Mouse (Mus musculus) limb, embryonic 12.5 days (tissue): ENCODE results near the gene Cstl1. TPM values are rescaled to one million over a fixed set of nuclear protein-coding genes. Genes with fewer than 3 reads are reported as not detected.
A peak's percentile ranks its signal among the peaks of the same experiment; 100 is the strongest.

Experiments used
- ATAC-seq: fragments of 200-750 bp; cut with Nextera tagmentation; 2 replicates; pipeline ENCODE4 v1.8.0; 2017; ENCODE audit warnings: low read depth, moderate TSS enrichment; ENCODE audit not compliant: insufficient number of reproducible peaks, insufficient read depth, low FRiP score, low TSS enrichment
- H3K27ac ChIP-seq: fragments of 300-500 bp; sonication (generic); 2 replicates; pipeline ENCODE4 v1.5.1; 2016; ENCODE audit warnings: mild to moderate bottlenecking, moderate library complexity
- H3K27me3 ChIP-seq: fragments of 300-500 bp; sonication (generic); 2 replicates; pipeline ENCODE4 v1.6.1; 2016; ENCODE audit warnings: mild to moderate bottlenecking, moderate library complexity
- H3K36me3 ChIP-seq: fragments of 300-500 bp; sonication (generic); 2 replicates; pipeline ENCODE4 v1.6.1; 2016; ENCODE audit warnings: mild to moderate bottlenecking, moderate library complexity
- H3K4me1 ChIP-seq: fragments of 300-500 bp; sonication (generic); replicated peaks from 2 replicates; pipeline ENCODE4 v1.6.1; 2016
- H3K4me2 ChIP-seq: fragments of 300-500 bp; sonication (generic); 2 replicates; pipeline ENCODE4 v1.6.1; 2016; ENCODE audit warnings: mild to moderate bottlenecking, moderate library complexity
- H3K4me3 ChIP-seq: fragments of 300-500 bp; sonication (generic); replicated peaks from 2 replicates; pipeline ENCODE4 v1.5.1; 2016; ENCODE audit warnings: mild to moderate bottlenecking
- H3K9ac ChIP-seq: fragments of 300-500 bp; sonication (generic); replicated peaks from 2 replicates; pipeline ENCODE4 v1.6.1; 2016; ENCODE audit warnings: mild to moderate bottlenecking, moderate library complexity
- H3K9me3 ChIP-seq: fragments of 300-500 bp; sonication (generic); 2 replicates; pipeline ENCODE4 v1.6.1; 2016; ENCODE audit warnings: mild to moderate bottlenecking, moderate library complexity
- WGBS: fragments of 180-500 bp; shearing (Covaris S2); methylation state at CpG from one replicate; pipeline ENCODE4 v1.1.7; 2016; 5-methylcytosine and 5-hydroxymethylcytosine counted together
- polyA plus RNA-seq: library from polyadenylated mRNA; unstranded; fragments of >200 nt; fragmentation: Nextera tagmentation; extraction: Ambion mirVana; gene quantifications from 2 replicates; pipeline ENCODE4 v1.2.1, GENCODE M21; 2016

Cstl1 gene
- not detected in 2 replicates for polyA plus RNA-seq

- WGBS: 70% methylated on average over 1 of the region's 1 CpGs
- no peak for ATAC-seq
Measured at GRCm38 (mm10) chr2:148750058-148750457, at the start of gene Cstl1. TSS of gene Cstl1 (plus strand) at chr2:148750358.

GRCm38 (mm10) chr2:148706409-148707201 lies 43.6 kb upstream of the Cstl1 start:
- H3K9me3 ChIP-seq: no peaks in the 10 kb centered on the region
- 83% methylated on average over 15 of the region's 15 CpGs for WGBS
- H3K36me3 ChIP-seq: peaks cover 25% of the 10 kb centered on the region; the same call in 1 of the 2 replicates
- H3K27ac ChIP-seq: no peak overlapping the region
- no peaks in the 10 kb centered on the region for H3K27me3 ChIP-seq
- ATAC-seq: no peak
- no peak overlapping the region for H3K9ac ChIP-seq
- no peak overlapping the region for H3K4me3 ChIP-seq
- no peaks in the 10 kb centered on the region for H3K4me1 ChIP-seq
- no peak overlapping the region for H3K4me2 ChIP-seq

More at GRCm38 (mm10) chr2:148750058-148750457, at the start of gene Cstl1:
- no peaks in the 10 kb centered on the region for H3K9me3 ChIP-seq
- no peak within 1 kb of the TSS for H3K4me3 ChIP-seq
- H3K27ac ChIP-seq: no peak within 1 kb of the TSS
- no peaks in the 10 kb centered on the region for H3K4me1 ChIP-seq
- H3K36me3 ChIP-seq: no peaks in the 10 kb centered on the region
- no peaks in the 10 kb centered on the region; the same call in 1 of the 2 replicates for H3K27me3 ChIP-seq
- H3K9ac ChIP-seq: no peak within 1 kb of the TSS
- H3K4me2 ChIP-seq: no peak within 1 kb of the TSS

- H3K4me2 ChIP-seq: no peak overlapping the region
- H3K27ac ChIP-seq: no peak overlapping the region
- H3K9ac ChIP-seq: no peak overlapping the region
- no peaks in the 10 kb centered on the region for H3K4me1 ChIP-seq
- no peaks in the 10 kb centered on the region for H3K27me3 ChIP-seq
- H3K36me3 ChIP-seq: peaks cover 31% of the 10 kb centered on the region; the same call in 1 of the 2 replicates
- no peak overlapping the region for H3K4me3 ChIP-seq
- H3K9me3 ChIP-seq: no peaks in the 10 kb centered on the region
- ATAC-seq: no peak
- WGBS: 90% methylated on average over 6 of the region's 6 CpGs
Measured at GRCm38 (mm10) chr2:148707202-148707530, 43.0 kb upstream of the Cstl1 start.

GRCm38 (mm10) chr2:148712326-148712725 lies 37.8 kb upstream of the Cstl1 start:
- H3K27ac ChIP-seq: no peak overlapping the region
- 74% methylated on average over 3 of the region's 3 CpGs for WGBS
- peaks cover 20% of the 10 kb centered on the region; the same call in 1 of the 2 replicates for H3K36me3 ChIP-seq
- ATAC-seq: no peak
- no peak overlapping the region for H3K4me3 ChIP-seq
- no peaks in the 10 kb centered on the region for H3K27me3 ChIP-seq
- no peaks in the 10 kb centered on the region for H3K9me3 ChIP-seq
- no peaks in the 10 kb centered on the region for H3K4me1 ChIP-seq
- no peak overlapping the region for H3K9ac ChIP-seq
- H3K4me2 ChIP-seq: no peak overlapping the region

GRCm38 (mm10) chr2:148717072-148717471 lies 33.1 kb upstream of the Cstl1 start:
- Histone ChIP-seq H3K27me3 (no peaks in the 10 kb centered on the region), H3K4me3 (no peak overlapping the region), H3K27ac (no peak overlapping the region), H3K36me3 (peaks cover 3% of the 10 kb centered on the region; the same call in 1 of the 2 replicates), H3K9me3 (no peaks in the 10 kb centered on the region), H3K4me2 (no peak overlapping the region), H3K9ac (no peak overlapping the region), H3K4me1 (no peaks in the 10 kb centered on the region)
- WGBS: 70% methylated on average over 2 of the region's 2 CpGs
- ATAC-seq: no peak

GRCm38 (mm10) chr2:148719271-148719995 lies 30.7 kb upstream of the Cstl1 start:
- Histone ChIP-seq H3K27ac (no peak overlapping the region), H3K9me3 (no peaks in the 10 kb centered on the region), H3K4me3 (no peak overlapping the region), H3K27me3 (no peaks in the 10 kb centered on the region), H3K4me2 (no peak overlapping the region), H3K4me1 (no peaks in the 10 kb centered on the region), H3K36me3 (no peaks in the 10 kb centered on the region), H3K9ac (no peak overlapping the region)
- no peak for ATAC-seq
- WGBS: 80% methylated on average over 2 of the region's 2 CpGs

- peak overlapping the region; percentile 93 for H3K4me2 ChIP-seq
- H3K9me3 ChIP-seq: peaks cover 12% of the 10 kb centered on the region; the same call in 1 of the 2 replicates
- no peaks in the 10 kb centered on the region for H3K27me3 ChIP-seq
- peak overlapping the region; percentile 76 for H3K4me3 ChIP-seq
- 2% methylated on average over 35 of the region's 35 CpGs for WGBS
- no peaks in the 10 kb centered on the region for H3K36me3 ChIP-seq
- H3K9ac ChIP-seq: peak overlapping the region; percentile 75
- peak; percentile 34 for ATAC-seq
- H3K4me1 ChIP-seq: peaks cover 6% of the 10 kb centered on the region; the same call in 1 of the 2 replicates
- H3K27ac ChIP-seq: no peak overlapping the region
Measured at GRCm38 (mm10) chr2:148731614-148732326, 18.4 kb upstream of the Cstl1 start.

- 5% methylated on average over 18 of the region's 18 CpGs for WGBS
- Histone ChIP-seq H3K9me3 (peaks cover 12% of the 10 kb centered on the region; the same call in 1 of the 2 replicates), H3K4me2 (peak within 1 kb of the TSS; percentile 93), H3K27me3 (no peaks in the 10 kb centered on the region), H3K36me3 (no peaks in the 10 kb centered on the region), H3K27ac (no peak within 1 kb of the TSS), H3K4me3 (peak within 1 kb of the TSS; percentile 76), H3K4me1 (peaks cover 6% of the 10 kb centered on the region; the same call in 1 of the 2 replicates), H3K9ac (peak within 1 kb of the TSS; percentile 75)
- ATAC-seq: peak; percentile 100
Measured at GRCm38 (mm10) chr2:148732327-148733000, 17.7 kb upstream of the Cstl1 start, which contains the start of gene Napb. TSS of gene Napb (minus strand) at chr2:148732467.

GRCm38 (mm10) chr2:148743001-148743400 lies 7.2 kb upstream of the Cstl1 start:
- Histone ChIP-seq H3K9me3 (no peaks in the 10 kb centered on the region), H3K9ac (no peak overlapping the region), H3K4me2 (no peak overlapping the region), H3K27ac (no peak overlapping the region), H3K27me3 (no peaks in the 10 kb centered on the region), H3K36me3 (no peaks in the 10 kb centered on the region), H3K4me1 (no peaks in the 10 kb centered on the region), H3K4me3 (no peak overlapping the region)
- 79% methylated on average over 3 of the region's 3 CpGs for WGBS
- no peak for ATAC-seq

GRCm38 (mm10) chr2:148743846-148744407 lies 6.2 kb upstream of the Cstl1 start:
- no peaks in the 10 kb centered on the region for H3K4me1 ChIP-seq
- WGBS: 77% methylated on average over 3 of the region's 3 CpGs
- no peaks in the 10 kb centered on the region; the same call in 1 of the 2 replicates for H3K27me3 ChIP-seq
- H3K9me3 ChIP-seq: no peaks in the 10 kb centered on the region
- H3K36me3 ChIP-seq: no peaks in the 10 kb centered on the region
- no peak overlapping the region for H3K4me3 ChIP-seq
- H3K9ac ChIP-seq: no peak overlapping the region
- H3K4me2 ChIP-seq: no peak overlapping the region
- no peak overlapping the region for H3K27ac ChIP-seq
- ATAC-seq: no peak
